Mouse (Mus musculus) kidney, postnatal 10 days (tissue): ENCODE measurements at regions not wholly inside any gene's neighbourhood (a gene's known extent, or its start where the extent isn't known, plus 50 kb on each side); places are given as distances from the start of the nearest gene placed in this dataset.
A peak's percentile ranks its signal among the peaks of the same experiment; 100 is the strongest.
"Not testable (repeated sequence)": the region's sequence is repeated elsewhere in the genome, so short reads cannot be mapped to it uniquely, and the experiment has no call there.

Experiments used
- DNase-seq: peaks from one replicate; pipeline ENCODE4 v3.0.0; 2021; ENCODE audit warnings: mixed read lengths

- DNase-seq: no peak
Observed at GRCm38 (mm10) chr5:142281997-142282396, 119.3 kb upstream of the Foxk1 start.

- DNase-seq: no peak
Observed at GRCm38 (mm10) chr5:142287981-142288380, 113.3 kb upstream of the Foxk1 start.

GRCm38 (mm10) chr5:142291451-142291850 is 109.8 kb upstream of the Foxk1 start:
- no peak for DNase-seq

- not testable (repeated sequence) for DNase-seq
Observed at GRCm38 (mm10) chr5:142296401-142296800, 104.9 kb upstream of the Foxk1 start.

- DNase-seq: no peak
Observed at GRCm38 (mm10) chr5:142299621-142300020, 101.7 kb upstream of the Foxk1 start.

GRCm38 (mm10) chr5:142308511-142308910 is 92.8 kb upstream of the Foxk1 start:
- no peak for DNase-seq

GRCm38 (mm10) chr5:142313944-142314343 is 87.4 kb upstream of the Foxk1 start:
- DNase-seq: no peak

- no peak for DNase-seq
Observed at GRCm38 (mm10) chr5:142314466-142314865, 86.8 kb upstream of the Foxk1 start.

- peak; percentile 76 for DNase-seq
Observed at GRCm38 (mm10) chr5:142319268-142319667, 82.0 kb upstream of the Foxk1 start.

- DNase-seq: no peak
Observed at GRCm38 (mm10) chr5:142321316-142321715, 80.0 kb upstream of the Foxk1 start.

- DNase-seq: no peak
Observed at GRCm38 (mm10) chr5:142324928-142325327, 76.4 kb upstream of the Foxk1 start.

GRCm38 (mm10) chr5:142325560-142325959 is 75.7 kb upstream of the Foxk1 start:
- DNase-seq: peak; percentile 32

GRCm38 (mm10) chr5:142327261-142327660 is 74.0 kb upstream of the Foxk1 start:
- DNase-seq: peak; percentile 27

- no peak for DNase-seq
Observed at GRCm38 (mm10) chr5:142329724-142330520, 71.4 kb upstream of the Foxk1 start.

- no peak for DNase-seq
Observed at GRCm38 (mm10) chr5:142332744-142333143, 68.6 kb upstream of the Foxk1 start.

- DNase-seq: no peak
Observed at GRCm38 (mm10) chr5:142337436-142337835, 63.9 kb upstream of the Foxk1 start.

- DNase-seq: peak; percentile 17
Observed at GRCm38 (mm10) chr5:142338051-142338450, 63.2 kb upstream of the Foxk1 start.

- no peak for DNase-seq
Observed at GRCm38 (mm10) chr5:142340205-142341025, 60.9 kb upstream of the Foxk1 start.

GRCm38 (mm10) chr5:142341026-142341432 is 60.3 kb upstream of the Foxk1 start:
- DNase-seq: no peak

- no peak for DNase-seq
Observed at GRCm38 (mm10) chr5:142346454-142346853, 54.8 kb upstream of the Foxk1 start.

- no peak for DNase-seq
Observed at GRCm38 (mm10) chr5:142350574-142350973, 50.7 kb upstream of the Foxk1 start.
